Mouse (Mus musculus) adipocyte (in vitro differentiated cells): ENCODE data around the gene Ankrd13b.
A peak's percentile ranks its signal among the peaks of the same experiment; 100 is the strongest.

Experiments used
- DNase-seq: peaks from one replicate; pipeline ENCODE4 v3.0.0-alpha.2; 2016; ENCODE audit warnings: low spot score

The Ankrd13b gene

GRCm38 (mm10) chr11:77492311-77492871 lies 2.9 kb upstream of the Ankrd13b start:
- no peak for DNase-seq

- DNase-seq, result peak; percentile 71
Observed at GRCm38 (mm10) chr11:77491502-77492291, 2.2 kb upstream of the Ankrd13b start.

- peak; percentile 91 for DNase-seq
Observed at GRCm38 (mm10) chr11:77491123-77491501, 1.6 kb upstream of the Ankrd13b start.

GRCm38 (mm10) chr11:77490451-77490850 lies 973 bp upstream of the Ankrd13b start:
- no peak for DNase-seq

GRCm38 (mm10) chr11:77488771-77489581 lies 502 bp downstream of the Ankrd13b start:
- DNase-seq, result no peak

GRCm38 (mm10) chr11:77486798-77487197 lies 2.7 kb downstream of the Ankrd13b start:
- DNase-seq, result no peak

GRCm38 (mm10) chr11:77485229-77485628 lies 4.2 kb downstream of the Ankrd13b start:
- no peak for DNase-seq

- no peak for DNase-seq
Observed at GRCm38 (mm10) chr11:77483510-77484255, 5.8 kb downstream of the Ankrd13b start.

- DNase-seq, result no peak
Observed at GRCm38 (mm10) chr11:77483043-77483442, 6.4 kb downstream of the Ankrd13b start.

GRCm38 (mm10) chr11:77476895-77477294 lies 12.6 kb downstream of the Ankrd13b start:
- no peak for DNase-seq

- DNase-seq, result no peak
Observed at GRCm38 (mm10) chr11:77476216-77476615, 13.3 kb downstream of the Ankrd13b start.

GRCm38 (mm10) chr11:77472775-77473174 lies 16.7 kb downstream of the Ankrd13b start:
- DNase-seq, result no peak

GRCm38 (mm10) chr11:77471407-77471806 lies 18.1 kb downstream of the Ankrd13b start:
- no peak for DNase-seq

GRCm38 (mm10) chr11:77468397-77468796 lies 21.1 kb downstream of the Ankrd13b start:
- DNase-seq, result no peak

GRCm38 (mm10) chr11:77467784-77468183 lies 21.7 kb downstream of the Ankrd13b start:
- DNase-seq, result no peak

GRCm38 (mm10) chr11:77467157-77467556 lies 22.3 kb downstream of the Ankrd13b start:
- no peak for DNase-seq

GRCm38 (mm10) chr11:77466544-77466943 lies 22.9 kb downstream of the Ankrd13b start:
- DNase-seq, result no peak

GRCm38 (mm10) chr11:77465111-77465510 lies 24.4 kb downstream of the Ankrd13b start:
- no peak for DNase-seq

GRCm38 (mm10) chr11:77464684-77465083 lies 24.8 kb downstream of the Ankrd13b start:
- DNase-seq, result peak; percentile 62

GRCm38 (mm10) chr11:77463786-77464185 lies 25.7 kb downstream of the Ankrd13b start:
- no peak for DNase-seq

GRCm38 (mm10) chr11:77463101-77463445 lies 26.4 kb downstream of the Ankrd13b start:
- no peak for DNase-seq
